Mouse (Mus musculus) MEL (cell line): ENCODE measurements around the gene Hspa1a. TPM values are rescaled to one million over a fixed set of nuclear protein-coding genes. Genes with fewer than 3 reads are reported as not detected.

Source experiments
- DNase-seq: peaks from one replicate; pipeline ENCODE4 v3.0.0; 2011; ENCODE audit warnings: low read depth, low spot score
- H3K27ac ChIP-seq: 2 replicates; pipeline ENCODE4 v1.5.1; 2012; ENCODE audit warnings: low read depth, mild to moderate bottlenecking, control low read depth, low read length, moderate library complexity; ENCODE audit not compliant: control insufficient read depth
- H3K27me3 ChIP-seq, 2 experiments: fragments of 150-350 bp in 1 of 2; sonication (generic) in 1 of 2; 2 replicates each; pipeline ENCODE4 v1.6.1; 2012; ENCODE audit warnings: low read length in 2 of 2, mild to moderate bottlenecking in 2 of 2, improper control_type of control experiment in 1 of 2, moderate library complexity in 1 of 2; ENCODE audit not compliant: insufficient read depth in 2 of 2, control insufficient read depth in 1 of 2
- H3K36me3 ChIP-seq, 2 experiments: 2 replicates each; pipeline ENCODE4 v1.6.1; 2012 to 2014; ENCODE audit warnings: low read length in 2 of 2, improper control_type of control experiment in 1 of 2, inconsistent platforms in 1 of 2, mild to moderate bottlenecking in 1 of 2; ENCODE audit not compliant: insufficient read depth in 2 of 2, control insufficient read depth in 1 of 2
- H3K4me1 ChIP-seq, 2 experiments: fragments of 150-350 bp in 1 of 2; sonication (generic) in 1 of 2; 2 replicates each; pipeline ENCODE4 v1.6.1; 2012; ENCODE audit warnings: low read length in 2 of 2, improper control_type of control experiment in 1 of 2, mild to moderate bottlenecking in 1 of 2; ENCODE audit not compliant: insufficient read depth in 2 of 2, control insufficient read depth in 1 of 2
- H3K4me3 ChIP-seq, 2 experiments: fragments of 150-350 bp in 1 of 2; sonication (generic) in 1 of 2; 2 replicates each; pipeline ENCODE4 v1.5.1; 2012; ENCODE audit warnings: low read depth in 2 of 2, low read length in 2 of 2, mild to moderate bottlenecking in 2 of 2, moderate library complexity in 2 of 2, control low read depth in 1 of 2, improper control_type of control experiment in 1 of 2; ENCODE audit not compliant: control insufficient read depth in 1 of 2, insufficient read depth in 1 of 2
- H3K79me2 ChIP-seq: 2 replicates; pipeline ENCODE4 v1.6.1; 2012; ENCODE audit warnings: mild to moderate bottlenecking, low read length, moderate library complexity; ENCODE audit not compliant: control insufficient read depth, poor library complexity, insufficient read depth
- H3K9ac ChIP-seq: 2 replicates; pipeline ENCODE4 v1.6.1; 2012; ENCODE audit warnings: low read depth, mild to moderate bottlenecking, control low read depth, low read length, moderate library complexity; ENCODE audit not compliant: control insufficient read depth, poor library complexity, severe bottlenecking
- H3K9me3 ChIP-seq: fragments of 150-350 bp; sonication (generic); replicated peaks from 2 replicates; pipeline ENCODE4 v1.6.1; 2012; ENCODE audit warnings: mild to moderate bottlenecking, low read length, improper control_type of control experiment, moderate library complexity; ENCODE audit not compliant: insufficient read depth
- BHLHE40 ChIP-seq: IDR thresholded peaks from 2 replicates; pipeline ENCODE4 v1.6.1; 2012; ENCODE audit warnings: low read depth, mild to moderate bottlenecking, inconsistent platforms, low read length, improper control_type of control experiment, borderline replicate concordance
- CHD1 ChIP-seq: IDR thresholded peaks from 2 replicates; pipeline ENCODE4 v1.6.1; 2012; ENCODE audit warnings: low read depth, mild to moderate bottlenecking, inconsistent platforms, low read length, improper control_type of control experiment
- CTCF ChIP-seq, 3 experiments: IDR thresholded peaks in 2 of 3; conservative IDR thresholded peaks in 1 of 3; 2 replicates each; pipeline ENCODE4 v1.5.1; 2011 to 2012; ENCODE audit warnings: low read length in 3 of 3, low read depth in 2 of 3, mild to moderate bottlenecking in 2 of 3, improper control_type of control experiment in 1 of 3, inconsistent platforms in 1 of 3, mixed read lengths in 1 of 3, moderate library complexity in 1 of 3; ENCODE audit not compliant: control insufficient read depth in 1 of 3, insufficient read depth in 1 of 3, poor library complexity in 1 of 3, severe bottlenecking in 1 of 3
- E2F4 ChIP-seq: IDR thresholded peaks from 2 replicates; pipeline ENCODE4 v1.6.1; 2011; ENCODE audit warnings: low read depth, low read length, improper control_type of control experiment, borderline replicate concordance
- GABPA ChIP-seq: IDR thresholded peaks from 2 replicates; pipeline ENCODE4 v1.6.1; 2012; ENCODE audit warnings: low read depth, mild to moderate bottlenecking, inconsistent platforms, low read length, improper control_type of control experiment, moderate library complexity
- GATA1 ChIP-seq: IDR thresholded peaks from 2 replicates; pipeline ENCODE4 v1.6.1; 2011; ENCODE audit warnings: low read depth, low read length, improper control_type of control experiment
- JUND ChIP-seq: IDR thresholded peaks from 2 replicates; pipeline ENCODE4 v1.6.1; 2011; ENCODE audit warnings: low read depth, mild to moderate bottlenecking, improper control_type of control experiment, low read length
- MAFK ChIP-seq: IDR thresholded peaks from 2 replicates; pipeline ENCODE4 v1.6.1; 2011; ENCODE audit warnings: low read depth, mild to moderate bottlenecking, low read length, improper control_type of control experiment, borderline replicate concordance
- MAZ ChIP-seq: IDR thresholded peaks from 2 replicates; pipeline ENCODE4 v1.6.1; 2012; ENCODE audit warnings: low read depth, mild to moderate bottlenecking, inconsistent platforms, low read length, improper control_type of control experiment
- MYC ChIP-seq: IDR thresholded peaks from 2 replicates; pipeline ENCODE4 v1.6.1; 2011; ENCODE audit warnings: low read depth, mild to moderate bottlenecking, low read length, improper control_type of control experiment, moderate library complexity
- NELFE ChIP-seq: IDR thresholded peaks from 2 replicates; pipeline ENCODE4 v1.6.1; 2011; ENCODE audit warnings: low read depth, low read length, improper control_type of control experiment
- NRF1 ChIP-seq: IDR thresholded peaks from 2 replicates; pipeline ENCODE4 v1.6.1; 2014; ENCODE audit warnings: low read depth, mild to moderate bottlenecking, inconsistent platforms, low read length, improper control_type of control experiment, moderate library complexity; ENCODE audit not compliant: poor library complexity, insufficient read depth, severe bottlenecking
- POLR2A ChIP-seq, 2 experiments: IDR thresholded peaks; 2 replicates each; pipeline ENCODE4 v1.6.1; 2011 to 2012; ENCODE audit warnings: low read length in 2 of 2, mild to moderate bottlenecking in 2 of 2, control low read depth in 1 of 2, improper control_type of control experiment in 1 of 2, low read depth in 1 of 2, moderate library complexity in 1 of 2; ENCODE audit not compliant: control insufficient read depth in 1 of 2, insufficient read depth in 1 of 2, poor library complexity in 1 of 2
- POLR2AphosphoS2 ChIP-seq: IDR thresholded peaks from 2 replicates; pipeline ENCODE4 v1.6.1; 2011; ENCODE audit warnings: low read length, improper control_type of control experiment
- SIN3A ChIP-seq: IDR thresholded peaks from 2 replicates; pipeline ENCODE4 v1.6.1; 2012; ENCODE audit warnings: low read length, improper control_type of control experiment, inconsistent platforms
- TAL1 ChIP-seq: IDR thresholded peaks from 2 replicates; pipeline ENCODE4 v1.6.1; 2012; ENCODE audit warnings: mild to moderate bottlenecking, inconsistent platforms, low read length, moderate library complexity, mixed read lengths
- USF1 ChIP-seq: IDR thresholded peaks from 2 replicates; pipeline ENCODE4 v1.6.1; 2014; ENCODE audit warnings: low read depth, mild to moderate bottlenecking, inconsistent platforms, low read length, improper control_type of control experiment, moderate library complexity
- ZMIZ1 ChIP-seq: IDR thresholded peaks from 2 replicates; pipeline ENCODE4 v1.6.1; 2012; ENCODE audit warnings: low read depth, mild to moderate bottlenecking, inconsistent platforms, low read length, improper control_type of control experiment, moderate library complexity
- ZNF384 ChIP-seq: IDR thresholded peaks from 2 replicates; pipeline ENCODE4 v1.6.1; 2012; ENCODE audit warnings: low read depth, mild to moderate bottlenecking, inconsistent platforms, low read length, improper control_type of control experiment
- polyA plus RNA-seq, 2 experiments: library from polyadenylated mRNA; stranded (reverse) in 1 of 2; unstranded in 1 of 2; fragments of >175 nt in 1 of 2; fragments of >200 nt in 1 of 2; gene quantifications; 2 replicates each; pipeline versions ENCODE4 v1.2.1 to v1.2.4; 2012; ENCODE audit warnings: low replicate concordance in 2 of 2, low read depth in 1 of 2; ENCODE audit not compliant: insufficient read length in 2 of 2, insufficient read depth in 1 of 2, missing spikeins in 1 of 2
- total RNA-seq: library from RNA; depleted of rRNA; stranded (reverse); fragments of 300-350 nt; gene quantifications from 2 replicates; pipeline ENCODE4 v1.2.3, GENCODE M21; 2012

The Hspa1a gene
- total and polyA plus RNA-seq, 3 experiments = not detected

DNA sequence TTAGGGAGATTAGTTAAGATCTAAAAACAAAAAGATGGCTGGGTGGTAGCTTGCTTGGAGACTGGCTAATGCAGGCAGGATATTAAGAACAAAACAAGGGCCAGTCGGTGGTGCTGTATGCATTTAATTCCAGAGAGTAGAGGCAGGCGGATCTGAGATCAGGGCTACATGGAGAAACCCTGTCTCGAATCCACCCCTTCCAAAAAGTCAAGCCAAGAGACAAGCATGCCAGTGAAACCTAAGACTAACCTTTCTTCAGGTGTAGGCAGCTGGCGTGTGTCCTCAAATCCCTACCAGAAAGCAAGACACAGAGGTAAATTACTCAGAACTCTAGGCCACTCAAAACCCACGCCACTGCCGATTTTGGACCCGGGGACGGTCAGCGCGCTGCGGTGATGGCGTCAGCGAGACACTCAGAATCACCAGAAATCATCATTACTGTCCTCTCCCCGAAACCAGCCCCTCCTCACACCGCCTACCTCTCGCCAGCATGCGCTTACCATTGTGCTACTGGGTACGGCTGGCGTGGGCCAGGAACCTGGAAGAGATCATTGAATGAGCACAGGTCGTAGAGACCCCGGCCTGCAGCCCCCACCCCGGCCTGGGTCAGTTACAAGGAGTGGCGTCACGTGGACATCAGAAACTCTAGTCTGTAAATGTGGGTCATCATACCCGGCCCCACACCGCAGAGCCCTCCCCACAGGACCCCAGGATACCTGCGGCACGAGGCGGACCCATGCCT lies 20.1 kb downstream of the Hspa1a start:
- Histone ChIP-seq H3K27ac (peak overlapping the region; percentile 90), H3K4me3 (peak overlapping the region; percentile 64 to 99), H3K9me3 (no peaks in the 10 kb centered on the region), H3K36me3 (peaks cover 0 to 11% of the 10 kb centered on the region in 2 experiments; a peak in 3 of 4 replicates), H3K79me2 (peaks cover 22% of the 10 kb centered on the region), H3K4me1 (peaks cover 0 to 3% of the 10 kb centered on the region in 2 experiments; a peak in 1 of 4 replicates), H3K9ac (peak overlapping the region; percentile 100), H3K27me3 (no peaks in the 10 kb centered on the region)
- peak; percentile 27 for DNase-seq
- TF ChIP-seq CHD1 = peak; percentile 85
- 0 out of 2 replicates have a peak, but pooled peaks have one; percentile 15 for TF ChIP-seq POLR2AphosphoS2
- TF ChIP-seq NRF1 = no peak
- no peak for TF ChIP-seq JUND
- TF ChIP-seq GABPA = no peak
- no peak for TF ChIP-seq GATA1
- peak; percentile 50; the same call in 1 of the 2 replicates for TF ChIP-seq USF1
- TF ChIP-seq E2F4 = no peak
- no peak for TF ChIP-seq ZMIZ1
- TF ChIP-seq SIN3A = no peak
- TF ChIP-seq TAL1 = no peak
- no peak for TF ChIP-seq BHLHE40
- TF ChIP-seq MYC = 0 out of 2 replicates have a peak, but pooled peaks have one; percentile 62
- TF ChIP-seq MAFK = no peak

DNA sequence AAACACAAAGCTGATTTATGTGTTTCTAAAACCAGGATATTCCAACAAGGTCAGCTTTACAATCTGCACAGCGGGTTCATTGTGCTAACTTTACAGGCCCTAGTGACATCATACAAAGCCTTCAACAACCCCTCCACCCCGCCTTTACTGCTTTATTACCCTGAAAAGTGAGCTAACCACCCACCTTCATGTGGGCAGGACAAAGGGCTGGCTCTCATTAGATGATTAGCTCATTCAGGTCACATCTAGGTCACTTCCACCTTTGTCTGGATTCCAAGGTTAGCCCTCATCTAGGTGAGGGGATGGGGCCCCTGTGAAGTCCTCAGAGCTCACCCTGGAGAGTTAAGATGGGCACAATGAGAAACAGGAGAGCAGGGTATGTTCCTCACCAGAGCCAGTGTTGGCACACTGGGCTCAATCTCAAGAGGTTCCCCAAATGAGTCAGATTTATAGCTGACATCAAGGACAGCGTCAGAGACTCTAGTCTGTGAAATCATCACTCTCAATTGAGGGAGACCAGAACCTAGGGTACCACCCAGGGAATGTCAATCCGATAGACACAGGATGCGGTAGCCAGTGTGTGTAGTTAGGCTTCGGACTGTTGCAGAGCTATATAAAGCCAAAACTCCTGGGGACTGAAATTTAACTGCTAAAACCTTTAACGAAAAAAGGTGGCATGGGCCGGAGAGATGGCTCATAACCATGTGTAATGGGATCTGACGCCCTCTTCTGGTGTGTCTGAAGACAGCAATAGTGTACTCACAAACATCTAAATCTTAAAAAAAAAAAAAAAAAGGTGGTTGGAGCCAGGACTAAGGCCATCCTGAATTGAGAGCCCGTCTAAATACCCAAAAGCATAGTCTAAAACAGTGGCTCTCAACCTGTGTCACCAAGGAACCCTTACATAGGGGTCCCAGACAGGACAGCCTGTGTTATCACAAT lies 21.2 kb downstream of the Hspa1a start:
- peak overlapping the region; percentile 100 for H3K9ac ChIP-seq
- H3K27me3 ChIP-seq = no peaks in the 10 kb centered on the region
- H3K27ac ChIP-seq = peak overlapping the region; percentile 90
- H3K4me3 ChIP-seq = peak overlapping the region; percentile 64 to 99
- H3K4me1 ChIP-seq = peaks cover 0 to 3% of the 10 kb centered on the region in 2 experiments; a peak in 1 of 4 replicates
- TF ChIP-seq MAZ (no peak), MYC (peak; percentile 11; the same call in 1 of the 2 replicates), NELFE (peak; percentile 17; the same call in 1 of the 2 replicates), CHD1 (0 out of 2 replicates have a peak, but pooled peaks have one; percentile 85), ZNF384 (no peak), CTCF (IDR thresholded peaks at IDR 0.05 in 2 of 3, conservative IDR thresholded peaks at IDR 0.05 in 1 of 3; ENCODE audit: control insufficient read depth in 1 of 3, insufficient read depth in 1 of 3, low read depth in 2 of 3, low read length in 3 of 3, poor library complexity in 1 of 3, severe bottlenecking in 1 of 3) (peak in 1 of 3 experiments; percentile 6; a peak in 1 of 6 replicates), POLR2AphosphoS2 (peak; percentile 50), POLR2A (IDR thresholded peaks at IDR 0.05; ENCODE audit: control insufficient read depth in 1 of 2, insufficient read depth in 1 of 2, low read depth in 1 of 2, low read length in 2 of 2, poor library complexity in 1 of 2) (peak in 1 of 2 experiments; percentile 25; a peak in 2 of 4 replicates)
- no peaks in the 10 kb centered on the region for H3K9me3 ChIP-seq
- H3K36me3 ChIP-seq = peaks cover 0 to 11% of the 10 kb centered on the region in 2 experiments; a peak in 3 of 4 replicates
- H3K79me2 ChIP-seq = peaks cover 22% of the 10 kb centered on the region
- DNase-seq = peak; percentile 36
